Mouse (Mus musculus) cerebellum, adult 2 months (tissue): ENCODE data around the gene Mrpl27. TPM values are rescaled to one million over a fixed set of nuclear protein-coding genes. Genes with fewer than 3 reads are reported as not detected.
"Not testable (repeated sequence)": the region's sequence is repeated elsewhere in the genome, so short reads cannot be mapped to it uniquely, and the experiment has no call there.

Source experiments
- DNase-seq, 2 experiments: peaks; one replicate each; pipeline ENCODE4 v3.0.0; 2021
- H3K27ac ChIP-seq: fragments of 200-500 bp; 2 replicates; pipeline ENCODE4 v1.5.1; 2012; ENCODE audit warnings: low read length, control low read depth, inconsistent platforms; ENCODE audit not compliant: insufficient read depth
- H3K27me3 ChIP-seq: fragments of 200-500 bp; 2 replicates; pipeline ENCODE4 v1.6.1; 2012; ENCODE audit warnings: inconsistent platforms, mild to moderate bottlenecking, low read length, moderate library complexity; ENCODE audit not compliant: control insufficient read depth, insufficient read depth
- H3K4me1 ChIP-seq: fragments of 200-500 bp; 2 replicates; pipeline ENCODE4 v1.6.1; 2011; ENCODE audit warnings: low read length; ENCODE audit not compliant: control insufficient read depth, insufficient read depth
- H3K4me3 ChIP-seq: fragments of 200-500 bp; replicated peaks from 2 replicates; pipeline ENCODE3; 2011; ENCODE audit warnings: mild to moderate bottlenecking, low read depth, low read length, control low read depth; ENCODE audit not compliant: insufficient read depth
- CTCF ChIP-seq: fragments of 200-500 bp; IDR thresholded peaks from 2 replicates; pipeline ENCODE4 v1.5.1; 2011; ENCODE audit warnings: low read depth, mild to moderate bottlenecking, control low read depth, low read length, moderate library complexity, borderline replicate concordance; ENCODE audit not compliant: insufficient read depth
- POLR2A ChIP-seq: fragments of 200-500 bp; IDR thresholded peaks from 2 replicates; pipeline ENCODE4 v1.6.1; 2011; ENCODE audit warnings: low read length, control low read depth, borderline replicate concordance; ENCODE audit not compliant: insufficient read depth
- WGBS: fragments of 180-500 bp; shearing (Covaris S2); methylation state at CpG from one replicate; pipeline ENCODE4 v1.1.7; 2018; 5-methylcytosine and 5-hydroxymethylcytosine counted together
- polyA plus RNA-seq: library from polyadenylated mRNA; depleted of rRNA; stranded (reverse); fragments of >200 nt; gene quantifications from 2 replicates; pipeline ENCODE4 v1.2.3, GENCODE M21; 2012

The Mrpl27 gene
- polyA plus RNA-seq, 1 experiment = 136 TPM

GRCm38 (mm10) chr11:94676754-94677606, 23.4 kb downstream of the Mrpl27 start, which contains the start of gene Xylt2:
Gene Xylt2, minus strand, starts transcription at chr11:94677515.
- Histone ChIP-seq H3K4me3 (peak within 1 kb of the TSS; percentile 93), H3K27ac (peak within 1 kb of the TSS; percentile 53), H3K27me3 (no peaks in the 10 kb centered on the region), H3K4me1 (peaks cover 17% of the 10 kb centered on the region)
- WGBS = under 1% methylated on average over 76 of the region's 82 CpGs
- peak; percentile 89 to 91 for DNase-seq
- TF ChIP-seq POLR2A (peak; percentile 93), CTCF (no peak)

- 4% methylated on average over 15 of the region's 15 CpGs for WGBS
- Histone ChIP-seq H3K27me3 (no peaks in the 10 kb centered on the region), H3K4me3 (peak overlapping the region; percentile 93), H3K4me1 (peaks cover 17% of the 10 kb centered on the region), H3K27ac (no peak overlapping the region)
- no peak for DNase-seq
- TF ChIP-seq POLR2A (no peak), CTCF (no peak)
These were observed 24.1 kb downstream of the Mrpl27 start for GRCm38 (mm10) chr11:94677607-94678145.

GRCm38 (mm10) chr11:94680639-94681038, 27.1 kb downstream of the Mrpl27 start:
- Histone ChIP-seq H3K27ac (no peak overlapping the region), H3K27me3 (no peaks in the 10 kb centered on the region), H3K4me3 (no peak overlapping the region), H3K4me1 (peaks cover 12% of the 10 kb centered on the region)
- no peak for DNase-seq
- TF ChIP-seq POLR2A = no peak
- peak; percentile 23; the same call in 1 of the 2 replicates for TF ChIP-seq CTCF

- no peaks in the 10 kb centered on the region for H3K27me3 ChIP-seq
- H3K27ac ChIP-seq = no peak overlapping the region
- no peak for DNase-seq
- TF ChIP-seq CTCF (no peak), POLR2A (no peak)
- WGBS = 90% methylated on average over 4 of the region's 4 CpGs
- peaks cover 5% of the 10 kb centered on the region for H3K4me1 ChIP-seq
- no peak overlapping the region for H3K4me3 ChIP-seq
These were observed 28.1 kb downstream of the Mrpl27 start for GRCm38 (mm10) chr11:94681640-94682039.

- TF ChIP-seq POLR2A (no peak), CTCF (no peak)
These were observed 28.9 kb downstream of the Mrpl27 start for GRCm38 (mm10) chr11:94682427-94682826.

GRCm38 (mm10) chr11:94687178-94687577, 33.6 kb downstream of the Mrpl27 start:
- H3K27me3 ChIP-seq = no peaks in the 10 kb centered on the region
- TF ChIP-seq CTCF = no peak
- no peak for TF ChIP-seq POLR2A
- no peak for DNase-seq
- no peak overlapping the region for H3K27ac ChIP-seq
- H3K4me1 ChIP-seq = no peaks in the 10 kb centered on the region
- no peak overlapping the region for H3K4me3 ChIP-seq
- WGBS = 85% methylated on average over 6 of the region's 6 CpGs

More at GRCm38 (mm10) chr11:94682427-94682826, 28.9 kb downstream of the Mrpl27 start:
- no peak overlapping the region for H3K27ac ChIP-seq
- 44% methylated on average over 7 of the region's 7 CpGs for WGBS
- no peak for DNase-seq
- no peak overlapping the region for H3K4me3 ChIP-seq
- H3K27me3 ChIP-seq = no peaks in the 10 kb centered on the region
- peaks cover 5% of the 10 kb centered on the region for H3K4me1 ChIP-seq

- not testable (repeated sequence) for DNase-seq, H3K4me3 ChIP-seq, H3K27me3 ChIP-seq, H3K27ac ChIP-seq, H3K4me1 ChIP-seq
These were observed 38.9 kb downstream of the Mrpl27 start for GRCm38 (mm10) chr11:94692502-94692901.

GRCm38 (mm10) chr11:94695508-94695907, 41.9 kb downstream of the Mrpl27 start:
- 85% methylated on average over 6 of the region's 6 CpGs for WGBS
- Histone ChIP-seq H3K27ac (no peak overlapping the region), H3K27me3 (no peaks in the 10 kb centered on the region), H3K4me1 (no peaks in the 10 kb centered on the region), H3K4me3 (no peak overlapping the region)
- DNase-seq = no peak
- TF ChIP-seq CTCF = no peak
- TF ChIP-seq POLR2A = no peak
